Mouse (Mus musculus): ENCODE results near the gene Olfr1412.

Gene Olfr1412

DNA sequence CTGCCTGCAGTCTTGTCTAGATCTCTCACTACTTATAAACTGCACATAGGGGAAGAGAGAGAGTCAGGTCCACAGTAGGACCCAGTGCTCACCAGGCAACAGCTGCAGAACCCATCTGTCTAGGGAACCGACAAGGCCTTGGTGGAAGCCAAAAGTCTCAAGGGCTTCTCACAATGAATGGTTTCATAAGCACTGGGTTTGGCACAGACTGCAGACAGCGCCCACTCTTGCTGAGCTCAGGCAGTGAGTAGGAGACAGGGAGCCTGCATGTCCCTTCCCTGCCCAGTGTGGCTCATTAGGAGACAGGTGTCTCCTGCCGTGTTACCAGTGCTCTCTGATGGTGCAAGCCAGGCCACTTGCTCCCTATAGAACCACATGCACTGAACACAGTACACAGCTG is 52.6 kb downstream of the Olfr1412 start:
- no peak for DNase-seq

- DNase-seq, result peak; percentile 53
Observed at GRCm38 (mm10) chr1:92638736-92639135, 53.2 kb downstream of the Olfr1412 start.

DNA sequence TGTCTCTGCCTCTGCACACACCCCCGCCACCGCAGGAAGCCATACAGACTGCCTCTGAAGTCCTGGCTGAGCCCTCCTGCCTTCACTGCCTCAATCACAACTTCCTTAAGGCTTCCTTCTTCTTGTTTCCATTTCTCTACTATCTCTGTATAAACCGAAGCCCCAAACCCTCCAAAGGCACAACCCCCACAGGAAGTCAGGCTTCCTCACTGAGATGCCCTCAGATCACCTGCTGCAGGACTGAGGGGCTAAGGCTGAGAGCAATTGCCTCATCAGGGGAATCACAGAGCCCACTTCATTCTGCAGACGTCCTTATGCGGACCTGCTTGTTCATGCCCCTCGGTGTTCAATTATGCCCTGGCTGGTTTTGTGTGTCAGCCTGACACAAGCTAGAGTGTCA is 54.8 kb downstream of the Olfr1412 start:
- DNase-seq, result peak; percentile 83

Measured in heart, adult 11 months (tissue).